Mouse (Mus musculus) frontal cortex, postnatal 10 days (tissue): ENCODE measurements at regions not wholly inside any gene's neighbourhood (a gene's known extent, or its start where the extent isn't known, plus 50 kb on each side); places are given as distances from the start of the nearest gene placed in this dataset.

Experiments
- DNase-seq, 2 experiments: peaks; one replicate each; pipeline ENCODE4 v3.0.0; 2022; ENCODE audit warnings: low spot score in 2 of 2, mixed read lengths in 1 of 2

GRCm38 (mm10) chr3:34525730-34526129 is 124.5 kb upstream of the Sox2 start:
- no peak for DNase-seq

DNA sequence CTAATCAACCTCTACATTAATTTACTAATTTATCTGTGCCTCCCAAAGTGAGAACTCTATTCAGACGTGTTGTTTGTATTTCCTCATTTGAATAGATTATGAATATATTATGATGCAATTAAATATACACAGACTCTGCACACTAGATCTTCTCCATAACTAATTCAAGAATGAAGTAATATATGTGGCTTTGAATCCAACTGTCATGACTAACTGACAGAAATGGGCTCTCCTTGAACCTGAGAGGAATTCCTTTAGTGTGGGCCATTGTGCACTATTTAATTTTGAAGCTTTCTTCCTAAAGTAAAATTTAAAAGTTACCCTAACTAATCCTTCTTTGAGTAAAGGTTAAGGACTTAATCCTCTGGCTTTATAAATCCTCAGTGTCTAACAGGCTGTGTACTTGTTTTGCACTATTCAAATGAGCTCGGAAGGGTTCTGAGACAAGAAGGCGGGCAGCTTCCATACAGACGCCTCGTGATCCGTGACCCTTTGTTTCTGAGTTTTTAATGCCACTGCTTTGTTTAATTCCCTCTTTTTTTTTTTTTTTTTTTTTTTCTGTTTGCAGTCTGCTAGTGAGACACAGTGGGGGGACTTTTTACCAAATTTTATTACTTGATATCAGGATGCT is 128.0 kb upstream of the Sox2 start:
- DNase-seq = no peak

DNA sequence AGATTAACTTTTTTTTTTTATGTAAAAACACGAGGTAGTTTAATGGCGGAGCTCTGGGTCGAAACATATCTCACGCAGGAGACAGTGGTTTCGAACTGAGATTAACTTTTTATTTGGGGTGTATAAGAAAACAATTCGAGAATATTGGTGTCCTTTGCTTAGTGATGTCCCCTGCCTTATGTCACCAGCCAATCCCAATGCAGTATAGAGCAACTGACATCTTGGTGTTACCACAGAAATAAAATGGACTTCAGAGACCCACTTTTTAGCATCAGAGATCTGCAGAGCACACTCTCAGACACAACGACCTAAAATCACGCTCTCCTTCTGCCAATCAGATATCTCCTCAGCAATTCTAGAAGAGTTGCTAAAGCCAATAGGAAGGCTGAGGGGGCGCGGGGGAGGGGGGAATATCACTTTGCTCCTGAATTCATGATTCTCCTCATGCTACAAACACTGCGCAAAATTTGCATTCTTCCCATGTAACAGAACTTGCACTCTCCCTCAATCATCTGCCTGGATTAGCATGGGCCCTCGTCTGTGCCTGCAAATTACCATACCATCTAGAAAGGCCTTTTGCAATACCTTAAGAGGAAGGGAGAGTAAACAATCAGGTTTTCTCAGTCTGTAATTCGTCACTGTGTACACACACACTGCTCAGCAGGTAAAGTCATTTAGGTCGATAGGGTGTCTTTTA is 128.7 kb upstream of the Sox2 start:
- DNase-seq = no peak

- DNase-seq = no peak
These were observed 137.6 kb upstream of the Sox2 start for GRCm38 (mm10) chr3:34512503-34513145.

DNA sequence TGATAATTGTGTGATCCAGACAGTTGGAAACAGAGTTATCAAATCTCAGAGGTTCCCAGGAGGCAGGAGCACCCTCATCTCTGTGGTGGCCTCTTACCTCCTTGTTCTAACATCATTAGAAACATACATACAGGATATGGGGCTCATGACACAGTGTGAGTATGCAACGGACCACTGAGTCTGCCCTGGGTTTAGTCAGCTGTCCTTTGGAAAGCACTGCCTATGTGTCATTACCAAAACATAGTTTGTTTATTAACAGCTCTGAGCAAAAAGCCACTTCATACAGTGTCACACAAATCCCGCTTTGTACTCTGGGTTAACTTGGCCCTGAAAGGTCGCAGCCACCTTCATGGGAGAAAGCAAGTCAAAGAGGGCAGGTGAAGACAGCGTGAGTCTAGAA is 139.5 kb upstream of the Sox2 start:
- no peak for DNase-seq

GRCm38 (mm10) chr3:34509160-34509559 is 141.0 kb upstream of the Sox2 start:
- DNase-seq = no peak

DNA sequence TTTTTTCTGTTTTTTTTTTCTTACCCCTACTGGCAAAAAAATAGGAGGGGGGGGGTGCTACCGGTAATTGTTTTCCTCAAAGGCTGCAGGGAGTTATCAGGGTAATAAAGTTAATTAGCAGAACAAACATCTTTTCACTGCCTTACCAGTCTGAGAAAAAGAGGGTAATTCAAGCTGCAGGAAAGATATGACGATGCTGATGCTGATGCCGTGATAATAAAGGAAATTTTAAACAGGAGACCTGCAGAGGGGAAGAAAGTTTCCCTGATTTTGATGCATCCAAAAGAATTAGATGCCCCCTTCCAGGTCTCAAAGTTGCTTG is 145.7 kb upstream of the Sox2 start:
- no peak for DNase-seq

DNA sequence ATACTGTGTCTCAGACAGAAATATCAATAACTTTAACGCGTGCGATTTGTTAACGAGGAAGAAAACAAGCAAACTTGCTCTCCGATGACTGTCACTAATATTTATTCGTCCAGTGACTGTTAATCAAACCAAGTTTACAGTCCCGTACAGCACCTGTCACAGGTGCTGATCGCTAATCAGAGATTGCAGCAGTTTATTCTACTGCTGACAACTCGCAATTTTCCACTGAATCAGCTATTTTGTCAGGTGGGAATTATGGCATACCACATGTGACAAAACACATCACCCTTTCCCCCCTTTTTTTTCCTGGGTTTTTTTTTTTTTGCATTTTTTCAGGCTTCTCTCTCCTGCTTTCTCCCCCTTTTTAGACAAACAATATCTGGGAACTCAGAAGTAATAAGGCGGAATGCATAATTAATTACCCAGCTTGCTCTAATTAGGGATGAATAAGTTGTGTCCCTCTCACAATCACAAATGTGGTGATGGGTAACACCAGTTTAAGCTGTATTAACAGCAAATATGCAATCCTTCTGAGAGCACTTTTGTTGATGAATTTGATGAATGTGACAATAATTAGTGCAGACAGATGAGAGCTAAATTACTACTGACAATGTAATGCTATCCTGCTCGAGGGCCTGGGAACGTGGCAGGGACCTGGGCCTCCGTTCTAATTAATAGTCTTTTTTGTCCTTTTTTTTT is 146.2 kb upstream of the Sox2 start:
- DNase-seq = no peak

- no peak for DNase-seq
These were observed 153.4 kb upstream of the Sox2 start for GRCm38 (mm10) chr3:34496839-34497238.

DNA sequence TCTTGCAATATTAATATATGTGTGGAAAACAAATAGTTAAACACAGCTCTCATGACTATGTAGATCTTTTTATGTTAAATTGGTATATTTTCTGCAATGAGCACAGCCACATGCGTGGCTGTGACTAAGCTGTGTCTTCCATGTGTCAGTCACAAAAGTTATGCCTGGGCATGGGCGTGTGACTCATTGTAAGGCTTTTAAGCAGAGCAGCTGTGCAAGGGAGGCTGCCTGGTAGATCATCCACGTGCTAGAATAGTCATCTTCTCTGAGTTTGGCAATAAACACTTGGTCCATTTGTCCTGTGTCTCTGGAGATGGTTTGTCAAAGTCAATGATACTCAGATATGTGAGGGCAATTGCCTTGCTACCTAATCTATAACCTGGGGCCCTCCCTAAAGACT is 154.6 kb upstream of the Sox2 start:
- DNase-seq = peak in 1 of 2 experiments; percentile 31

DNA sequence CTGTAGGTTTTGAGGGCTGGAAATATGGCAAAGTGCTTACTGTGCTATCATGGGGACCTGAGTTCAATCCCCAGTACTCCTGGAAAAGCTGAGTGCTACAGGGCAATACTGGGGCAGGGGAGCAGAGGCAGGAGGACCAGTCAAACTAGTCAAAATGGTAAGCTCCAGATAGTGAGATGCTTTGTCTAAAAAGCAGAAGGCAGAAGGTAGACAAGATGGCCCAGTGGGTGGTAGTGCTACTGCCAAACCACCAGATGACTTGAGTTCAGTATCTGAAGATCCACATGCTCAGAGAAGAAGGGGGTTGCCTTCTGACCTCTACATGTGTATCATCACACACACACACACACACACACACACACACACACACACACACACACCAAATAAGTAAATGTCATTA is 156.3 kb upstream of the Sox2 start:
- no peak for DNase-seq

DNA sequence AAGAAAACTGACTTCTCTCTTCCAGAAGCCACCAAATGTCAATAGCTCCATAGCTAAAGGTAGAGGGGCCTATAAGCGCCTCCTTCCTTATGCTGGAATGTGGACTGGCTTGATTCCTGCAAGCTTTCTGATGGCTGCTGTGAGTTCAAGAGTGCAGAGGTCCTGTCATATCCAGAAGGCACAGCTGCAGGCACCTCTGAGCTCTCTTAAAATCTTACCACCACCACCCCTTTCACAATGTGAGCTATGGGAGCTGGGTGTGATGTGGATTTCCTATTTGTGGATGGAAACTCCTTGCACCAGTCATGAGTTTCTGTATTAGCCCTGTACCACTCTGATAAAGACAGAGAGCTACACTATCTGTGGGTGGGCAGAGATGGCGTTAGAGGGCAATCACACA is 161.2 kb upstream of the Sox2 start:
- no peak for DNase-seq

GRCm38 (mm10) chr3:34486441-34487050 is 163.7 kb upstream of the Sox2 start:
- DNase-seq = peak in 1 of 2 experiments; percentile 33

DNA sequence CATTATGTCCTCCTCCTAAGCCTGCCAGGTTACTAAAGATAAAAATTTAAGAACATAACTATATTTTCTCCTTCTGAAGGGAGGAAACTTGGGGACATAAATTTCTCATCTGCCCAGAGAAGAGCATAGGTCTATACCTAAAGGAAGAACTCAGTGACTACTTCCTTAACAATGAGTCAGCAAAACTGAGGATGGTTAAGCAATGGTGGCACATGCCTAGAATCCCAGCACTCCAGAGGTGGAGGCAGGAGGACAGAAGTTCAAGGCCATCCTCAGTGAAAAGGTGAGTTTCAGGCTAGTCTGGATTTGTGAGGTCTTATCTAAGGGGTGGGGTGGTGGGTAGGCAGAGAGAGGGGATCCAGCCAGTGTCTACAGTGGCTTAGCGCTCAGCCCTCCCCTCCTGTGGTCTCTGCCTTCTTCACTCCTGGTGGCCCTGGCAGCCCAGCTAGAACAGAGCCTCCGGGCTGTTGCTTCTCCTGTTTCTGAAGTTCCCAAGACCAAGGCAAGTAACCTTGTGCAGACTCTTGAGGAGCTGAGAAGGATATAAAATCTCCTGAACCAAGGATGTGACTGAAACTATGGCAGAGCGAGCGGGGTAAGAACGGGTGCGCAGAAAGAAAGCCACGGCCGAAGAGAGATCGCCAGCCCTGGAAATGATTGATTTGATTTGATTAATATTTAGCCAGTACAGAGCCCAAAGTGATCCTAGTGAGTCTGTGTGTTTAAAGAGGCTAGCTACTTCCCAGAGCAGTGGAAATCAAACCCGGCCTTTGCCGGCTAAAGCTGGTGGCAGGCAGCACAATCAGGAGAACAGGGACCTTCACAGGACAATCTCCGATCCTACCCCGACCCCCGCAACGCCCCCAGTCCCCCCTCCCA is 164.6 kb upstream of the Sox2 start:
- DNase-seq = no peak

DNA sequence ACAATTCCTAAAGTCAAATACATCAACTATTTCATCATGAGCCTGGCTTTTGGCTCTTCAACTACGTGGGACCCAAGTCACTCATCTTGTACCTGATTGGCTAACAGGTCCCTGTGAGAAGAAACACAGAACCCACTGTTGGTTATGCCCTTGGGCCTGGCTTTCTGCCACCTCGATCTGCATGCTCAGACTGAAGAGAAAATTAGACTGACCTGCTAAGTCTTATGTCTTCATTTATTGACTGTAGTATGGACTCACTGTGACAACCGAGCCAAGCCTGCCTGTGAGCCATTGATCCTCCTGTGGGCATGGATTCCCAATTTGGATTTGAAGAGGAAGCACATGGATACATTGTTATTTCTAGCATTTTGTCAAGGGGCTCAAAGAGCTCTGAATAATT is 166.3 kb upstream of the Sox2 start:
- no peak for DNase-seq

DNA sequence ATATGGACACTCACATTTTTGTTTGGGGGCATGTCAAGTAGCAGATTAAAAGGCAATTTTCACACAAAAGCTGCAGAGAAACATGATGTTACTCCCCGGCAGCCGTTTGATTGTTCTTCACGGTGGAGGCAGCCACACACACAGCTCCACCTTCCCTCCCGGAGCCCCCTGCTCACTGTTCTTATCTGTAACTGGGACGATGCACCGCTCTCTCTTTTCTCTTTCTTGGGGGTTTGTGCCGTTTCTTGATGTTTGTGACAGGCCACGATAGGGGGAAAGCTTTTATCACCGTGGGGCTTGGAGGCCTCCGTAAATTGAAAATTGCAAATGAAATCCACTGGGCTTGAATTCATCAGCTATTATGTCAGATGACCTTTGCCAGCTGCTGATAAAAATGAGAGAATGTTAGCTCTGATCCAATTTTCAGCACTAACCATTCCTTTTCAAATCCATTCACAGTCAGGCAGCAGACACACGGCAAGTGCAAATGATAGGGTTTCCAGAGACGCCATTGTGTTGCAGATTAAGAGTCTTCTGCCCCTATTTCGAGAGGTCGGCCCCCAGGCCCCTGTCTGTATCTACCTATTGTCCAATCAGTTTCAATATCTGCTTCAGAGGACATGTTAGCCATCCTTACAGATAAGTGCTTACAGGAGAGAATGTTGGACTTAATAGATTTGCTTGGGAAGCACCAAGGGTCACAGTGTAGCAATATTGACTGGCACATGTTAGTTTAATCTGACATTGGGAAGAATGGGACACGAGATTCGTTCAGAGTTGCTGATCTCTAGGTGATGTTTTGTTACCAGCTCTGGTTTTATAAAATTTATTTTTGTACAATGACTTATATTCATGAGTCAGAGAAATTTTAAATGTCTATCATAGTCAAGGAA is 168.1 kb upstream of the Sox2 start:
- DNase-seq = no peak

- DNase-seq = no peak
These were observed 168.9 kb upstream of the Sox2 start for GRCm38 (mm10) chr3:34481314-34481713.

- DNase-seq = no peak
These were observed 176.1 kb upstream of the Sox2 start for GRCm38 (mm10) chr3:34474126-34474525.

DNA sequence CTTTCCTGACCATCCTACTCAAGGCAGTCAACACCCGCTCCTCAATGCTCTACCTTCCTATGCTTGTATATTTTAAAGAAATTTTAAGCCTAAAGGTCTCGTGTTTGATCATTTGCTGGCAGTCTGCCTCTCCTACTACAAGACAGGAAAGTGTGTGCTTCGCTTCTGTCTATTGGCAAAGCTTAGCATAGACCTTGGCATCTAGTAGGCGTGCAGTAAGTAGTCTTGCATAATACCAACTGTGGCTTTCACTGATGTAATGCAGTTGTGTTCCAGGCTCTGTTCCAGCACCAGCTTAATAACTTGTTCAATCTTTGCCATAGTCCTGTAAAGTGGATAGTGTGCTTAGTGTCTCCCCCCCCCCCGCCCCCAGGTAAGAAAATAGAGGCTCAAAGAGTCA is 179.5 kb upstream of the Sox2 start:
- DNase-seq = no peak

DNA sequence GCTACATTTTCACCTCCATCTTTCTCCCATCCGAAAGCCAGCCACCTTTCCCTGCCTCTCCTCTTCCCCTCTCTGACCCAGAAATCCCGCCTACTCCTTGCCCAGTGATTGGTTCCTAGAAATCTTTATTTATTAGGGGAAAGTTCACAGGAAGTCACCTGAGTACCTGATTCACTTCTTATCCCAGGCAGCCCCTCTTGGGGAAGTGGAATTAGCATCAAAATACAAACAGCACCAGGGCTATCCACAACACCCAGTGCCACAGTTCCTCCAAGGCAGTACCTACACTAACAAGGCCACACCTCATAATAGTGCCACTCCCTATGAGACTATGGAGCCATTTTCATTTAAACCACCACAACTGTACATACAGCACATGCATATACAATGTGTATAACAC is 180.3 kb upstream of the Sox2 start:
- no peak for DNase-seq
